Mouse (Mus musculus) liver, adult 2 months (tissue): Measurements from ENCODE around the gene Eef2. TPM values are rescaled to one million over a fixed set of nuclear protein-coding genes. Genes with fewer than 3 reads are reported as not detected.

Experiments used
- DNase-seq: peaks from one replicate; pipeline ENCODE4 v3.0.0-alpha.2; 2011; ENCODE audit warnings: low read depth, low spot score; ENCODE audit errors: extremely low read depth
- H3K27ac ChIP-seq: fragments of 200-500 bp; replicated peaks from 2 replicates; pipeline ENCODE4 v1.5.1; 2012; ENCODE audit warnings: low read depth, mild to moderate bottlenecking, control low read depth, inconsistent platforms, low read length; ENCODE audit not compliant: insufficient read depth
- H3K27me3 ChIP-seq: fragments of 200-500 bp; 2 replicates; pipeline ENCODE4 v1.6.1; 2012; ENCODE audit warnings: mild to moderate bottlenecking, moderate library complexity, low read length, inconsistent platforms; ENCODE audit not compliant: control insufficient read depth, insufficient read depth
- H3K36me3 ChIP-seq: fragments of 200-500 bp; 2 replicates; pipeline ENCODE4 v1.6.1; 2012; ENCODE audit warnings: low read length, inconsistent platforms; ENCODE audit not compliant: control insufficient read depth, insufficient read depth
- H3K4me1 ChIP-seq: fragments of 200-500 bp; 2 replicates; pipeline ENCODE4 v1.6.1; 2011; ENCODE audit warnings: low read length; ENCODE audit not compliant: control insufficient read depth, insufficient read depth
- H3K4me3 ChIP-seq: fragments of 200-500 bp; 2 replicates; pipeline ENCODE4 v1.5.1; 2011; ENCODE audit warnings: low read depth, mild to moderate bottlenecking, control low read depth, low read length, moderate library complexity; ENCODE audit not compliant: insufficient read depth
- H3K79me2 ChIP-seq: fragments of 200-500 bp; 2 replicates; pipeline ENCODE4 v1.6.1; 2012; ENCODE audit warnings: inconsistent platforms, mild to moderate bottlenecking, low read length, moderate library complexity; ENCODE audit not compliant: control insufficient read depth, insufficient read depth
- H3K9ac ChIP-seq: fragments of 200-500 bp; 2 replicates; pipeline ENCODE4 v1.6.1; 2012; ENCODE audit warnings: low read depth, mild to moderate bottlenecking, control low read depth, inconsistent platforms, low read length
- CTCF ChIP-seq: fragments of 200-500 bp; IDR thresholded peaks from 2 replicates; pipeline ENCODE4 v1.5.1; 2011; ENCODE audit warnings: low read depth, low read length, control low read depth
- POLR2A ChIP-seq: fragments of 200-500 bp; IDR thresholded peaks from 2 replicates; pipeline ENCODE4 v1.6.1; 2011; ENCODE audit warnings: low read length, control low read depth; ENCODE audit not compliant: insufficient read depth; ENCODE audit errors: extremely low read depth
- WGBS: fragments of 180-500 bp; shearing (Covaris S2); methylation state at CpG from one replicate; pipeline ENCODE4 v1.1.7; 2018; 5-methylcytosine and 5-hydroxymethylcytosine counted together
- polyA plus RNA-seq: library from polyadenylated mRNA; depleted of rRNA; stranded (reverse); fragments of >200 nt; gene quantifications from 2 replicates; pipeline ENCODE4 v1.2.3, GENCODE M21; 2012
- total RNA-seq: library from RNA; depleted of rRNA; stranded (reverse); fragments of >200 nt; gene quantifications from 2 replicates; pipeline ENCODE4 v1.2.3, GENCODE M21; 2014

Gene Eef2
- total and polyA plus RNA-seq, 2 experiments = 812 to 1,204 TPM

DNA sequence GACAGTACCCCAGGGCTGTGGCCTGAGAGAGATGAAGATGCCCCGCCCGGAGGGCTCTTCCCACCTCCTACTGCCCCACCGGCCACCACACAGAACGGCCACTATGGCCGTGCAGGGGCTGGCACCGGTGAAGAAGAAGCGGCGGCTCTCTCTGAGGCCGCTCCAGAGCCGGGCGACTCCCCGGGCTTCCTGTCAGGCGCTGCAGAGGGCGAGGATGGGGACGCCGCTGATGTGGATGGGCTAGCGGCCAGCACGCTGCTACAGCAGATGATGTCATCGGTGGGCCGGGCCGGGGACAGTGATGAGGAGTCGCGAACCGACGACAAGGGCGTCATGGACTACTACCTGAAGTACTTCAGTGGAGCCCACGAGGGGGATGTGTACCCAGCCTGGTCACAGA, 31.8 kb upstream of the Eef2 start:
- no peak overlapping the region for H3K4me3 ChIP-seq
- H3K27me3 ChIP-seq = no peaks in the 10 kb centered on the region
- H3K4me1 ChIP-seq = peaks cover 11% of the 10 kb centered on the region
- WGBS = 88% methylated on average over 26 of the region's 27 CpGs
- H3K79me2 ChIP-seq = peaks cover 68% of the 10 kb centered on the region
- H3K36me3 ChIP-seq = peaks cover 14% of the 10 kb centered on the region
- no peak for DNase-seq
- H3K27ac ChIP-seq = no peak overlapping the region
- no peak overlapping the region for H3K9ac ChIP-seq
- TF ChIP-seq CTCF = no peak
- TF ChIP-seq POLR2A = no peak

DNA sequence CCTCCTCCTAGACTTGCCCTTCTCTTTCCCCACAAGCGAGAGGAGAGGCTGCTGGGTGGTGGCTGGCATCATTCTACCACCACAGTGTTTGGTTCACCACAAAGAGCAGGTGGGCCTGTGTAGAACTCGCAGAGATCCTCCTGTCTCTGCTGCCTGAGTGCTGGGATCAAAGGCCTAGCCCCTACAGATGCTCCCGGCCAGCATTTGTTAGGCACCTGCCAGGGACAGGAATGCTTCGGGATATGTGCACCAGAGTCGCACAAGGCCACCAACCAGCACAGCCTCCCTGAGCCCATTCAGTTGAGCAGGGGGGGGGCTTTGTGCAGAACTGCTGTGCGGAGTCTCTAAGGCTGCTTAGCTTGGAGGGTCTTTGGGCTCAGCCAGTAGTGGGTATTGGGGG, 31.1 kb upstream of the Eef2 start:
- Histone ChIP-seq H3K27me3 (no peaks in the 10 kb centered on the region), H3K4me3 (no peak overlapping the region), H3K4me1 (peaks cover 8% of the 10 kb centered on the region), H3K9ac (no peak overlapping the region), H3K27ac (no peak overlapping the region), H3K36me3 (peaks cover 14% of the 10 kb centered on the region), H3K79me2 (peaks cover 62% of the 10 kb centered on the region)
- no peak for TF ChIP-seq CTCF
- TF ChIP-seq POLR2A = no peak
- no peak for DNase-seq
- WGBS = 89% methylated on average over 6 of the region's 6 CpGs

DNA sequence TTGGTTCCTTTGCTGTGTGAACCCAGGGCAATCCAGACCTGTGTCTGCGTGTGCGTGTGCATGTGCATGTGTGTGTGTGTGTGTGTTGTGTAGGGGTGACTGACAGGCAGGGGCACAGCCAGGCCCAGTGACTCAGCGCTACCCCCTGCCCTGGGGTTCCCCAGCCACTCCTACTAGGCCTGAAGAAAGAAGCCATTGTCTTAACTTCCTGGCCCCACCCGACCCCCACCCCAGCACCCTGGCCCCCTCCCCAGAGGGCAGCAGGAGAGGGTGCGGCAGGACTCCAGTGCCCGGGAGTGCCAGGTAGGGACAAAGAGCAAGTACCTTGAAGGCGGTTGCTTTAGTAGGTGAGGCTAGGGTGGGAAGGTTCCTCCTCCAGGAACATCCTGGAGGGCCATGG, 30.7 kb upstream of the Eef2 start:
- no peak overlapping the region for H3K27ac ChIP-seq

DNA sequence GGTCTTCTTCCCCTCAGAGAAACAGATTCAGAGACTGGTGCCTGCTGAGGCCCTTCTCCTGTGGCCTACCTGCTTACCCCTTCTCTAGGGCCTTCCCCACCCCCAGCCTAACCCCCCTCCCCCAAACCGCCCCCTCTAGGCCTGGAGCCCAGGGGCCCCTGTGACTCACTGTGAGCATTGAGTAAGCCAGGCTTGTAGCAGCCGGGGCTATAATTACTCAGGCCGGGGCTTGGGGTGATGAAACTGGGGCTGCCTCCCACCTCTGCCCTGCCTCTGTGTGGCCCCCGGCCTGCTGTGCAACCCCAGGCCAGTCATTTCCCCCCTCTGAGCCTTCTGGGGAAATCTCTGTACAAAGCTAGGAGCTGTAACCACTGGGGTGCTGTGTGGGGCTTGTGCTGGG, 30.1 kb upstream of the Eef2 start:
- Histone ChIP-seq H3K36me3 (peaks cover 14% of the 10 kb centered on the region), H3K4me3 (no peak overlapping the region), H3K27me3 (no peaks in the 10 kb centered on the region), H3K27ac (no peak overlapping the region), H3K4me1 (no peaks in the 10 kb centered on the region), H3K9ac (no peak overlapping the region), H3K79me2 (peaks cover 52% of the 10 kb centered on the region)
- TF ChIP-seq POLR2A (no peak), CTCF (no peak)
- 85% methylated on average over 4 of the region's 4 CpGs for WGBS
- no peak for DNase-seq

More for the DNA sequence above, 30.7 kb upstream of the Eef2 start:
- DNase-seq = no peak
- Histone ChIP-seq H3K36me3 (peaks cover 14% of the 10 kb centered on the region), H3K4me1 (peaks cover 4% of the 10 kb centered on the region; the same call in 1 of the 2 replicates), H3K4me3 (no peak overlapping the region), H3K79me2 (peaks cover 57% of the 10 kb centered on the region), H3K27me3 (no peaks in the 10 kb centered on the region), H3K9ac (no peak overlapping the region)
- WGBS = 82% methylated on average over 7 of the region's 7 CpGs
- TF ChIP-seq POLR2A (no peak), CTCF (no peak)

DNA sequence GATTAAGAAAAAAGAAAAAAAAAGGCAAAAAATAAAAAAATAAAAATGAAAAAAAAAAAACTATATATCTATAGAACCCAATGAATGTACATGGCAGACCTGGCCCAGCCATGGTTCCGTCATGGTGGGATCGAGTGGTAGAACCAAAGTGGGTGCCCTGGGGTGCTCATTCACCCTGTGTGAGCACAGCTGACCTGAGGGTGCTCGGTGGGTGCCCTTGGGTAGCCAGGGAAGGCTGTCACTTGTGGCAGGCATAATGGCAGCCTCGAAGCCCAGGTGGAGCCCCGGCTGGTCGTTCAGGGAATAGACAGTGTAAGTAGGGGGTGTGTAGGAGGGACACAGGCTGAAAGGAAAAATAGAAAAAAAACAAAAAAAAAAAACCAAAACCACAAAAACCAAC, 25.2 kb upstream of the Eef2 start:
- DNase-seq = no peak
- no peaks in the 10 kb centered on the region for H3K27me3 ChIP-seq
- no peak overlapping the region for H3K4me3 ChIP-seq
- H3K9ac ChIP-seq = no peak overlapping the region
- H3K36me3 ChIP-seq = peaks cover 12% of the 10 kb centered on the region
- WGBS = 78% methylated on average over 6 of the region's 6 CpGs
- no peaks in the 10 kb centered on the region for H3K4me1 ChIP-seq
- H3K27ac ChIP-seq = no peak overlapping the region
- TF ChIP-seq POLR2A (no peak), CTCF (no peak)
- H3K79me2 ChIP-seq = peaks cover 9% of the 10 kb centered on the region; the same call in 1 of the 2 replicates

DNA sequence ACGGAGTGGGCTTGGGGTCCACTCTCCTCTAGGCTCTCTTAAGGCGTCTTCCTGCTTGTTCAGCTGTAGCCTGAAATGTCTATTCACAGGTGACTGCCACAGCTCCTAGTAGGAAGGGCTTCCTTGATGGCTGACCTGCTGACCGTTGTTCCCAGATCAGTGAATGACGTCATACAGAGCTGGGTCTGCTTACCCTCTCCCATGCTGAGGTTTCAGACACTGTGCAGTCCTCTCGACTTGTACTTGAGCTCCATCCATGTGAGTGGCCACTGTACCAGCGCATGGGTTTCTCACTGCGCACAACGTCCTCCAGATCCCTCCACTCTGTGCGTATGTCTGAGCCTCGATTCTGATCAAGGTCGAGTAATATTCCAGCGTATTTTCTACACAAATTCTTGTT, 23.8 kb upstream of the Eef2 start:
- peaks cover 9% of the 10 kb centered on the region; the same call in 1 of the 2 replicates for H3K79me2 ChIP-seq
- peak; percentile 44 for DNase-seq
- H3K4me3 ChIP-seq = no peak overlapping the region
- no peak overlapping the region for H3K9ac ChIP-seq
- no peaks in the 10 kb centered on the region for H3K27me3 ChIP-seq
- TF ChIP-seq POLR2A (no peak), CTCF (no peak)
- H3K4me1 ChIP-seq = no peaks in the 10 kb centered on the region
- H3K27ac ChIP-seq = no peak overlapping the region
- 61% methylated on average over 12 of the region's 12 CpGs for WGBS
- peaks cover 11% of the 10 kb centered on the region for H3K36me3 ChIP-seq

DNA sequence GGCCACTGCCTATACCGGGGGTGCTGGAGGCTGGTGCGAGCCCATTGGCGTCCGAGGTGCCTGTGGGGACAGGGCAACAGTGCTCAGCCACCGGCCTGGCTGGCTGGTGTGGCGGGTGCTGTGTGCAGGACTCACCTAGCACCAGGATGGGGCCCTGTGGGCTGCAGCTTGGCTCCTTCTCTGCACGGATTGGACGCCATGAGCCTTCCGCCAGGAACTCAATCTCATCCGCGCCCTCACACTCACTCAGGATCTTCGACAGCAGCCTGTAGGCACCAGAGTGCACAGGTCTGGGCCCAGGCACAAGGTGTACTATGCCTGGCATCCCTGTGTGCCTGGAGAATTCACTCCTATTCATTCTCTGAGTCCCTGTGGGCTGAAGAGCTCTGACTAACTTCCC, 22.1 kb upstream of the Eef2 start:
- Histone ChIP-seq H3K9ac (no peak overlapping the region), H3K27me3 (no peaks in the 10 kb centered on the region), H3K4me3 (no peak overlapping the region), H3K4me1 (no peaks in the 10 kb centered on the region), H3K79me2 (no peaks in the 10 kb centered on the region; the same call in 1 of the 2 replicates), H3K36me3 (peaks cover 2% of the 10 kb centered on the region; the same call in 1 of the 2 replicates), H3K27ac (no peak overlapping the region)
- no peak for DNase-seq
- TF ChIP-seq CTCF = no peak
- no peak for TF ChIP-seq POLR2A
- 96% methylated on average over 12 of the region's 12 CpGs for WGBS
